Mouse (Mus musculus) E14TG2a.4 (cell line): ENCODE measurements around the gene Pdzd9.

Source experiments
- H3K27me3 ChIP-seq: 2 replicates; pipeline ENCODE4 v1.6.1; 2014; ENCODE audit warnings: low read length, control low read depth; ENCODE audit not compliant: insufficient read depth
- H3K36me3 ChIP-seq: 2 replicates; pipeline ENCODE4 v1.6.1; 2014; ENCODE audit warnings: low read length, control low read depth; ENCODE audit not compliant: insufficient read depth
- H3K4me1 ChIP-seq: replicated peaks from 2 replicates; pipeline ENCODE4 v1.6.1; 2014; ENCODE audit warnings: low read depth, low read length, control low read depth
- H3K4me3 ChIP-seq: replicated peaks from 2 replicates; pipeline ENCODE4 v1.5.1; 2014; ENCODE audit warnings: mild to moderate bottlenecking, low read length
- H3K9me3 ChIP-seq: 2 replicates; pipeline ENCODE4 v1.6.1; 2014; ENCODE audit warnings: low read length, control low read depth
- CTCF ChIP-seq: conservative IDR thresholded peaks from 2 replicates; pipeline ENCODE4 v1.5.1; 2014; ENCODE audit warnings: low read length
- NANOG ChIP-seq: IDR thresholded peaks from 2 replicates; pipeline ENCODE4 v1.6.1; 2014; ENCODE audit warnings: borderline replicate concordance, low read length, mixed read lengths
- POU5F1 ChIP-seq: IDR thresholded peaks from 2 replicates; pipeline ENCODE4 v1.6.1; 2014; ENCODE audit warnings: low read length, borderline replicate concordance

The Pdzd9 gene

GRCm38 (mm10) chr7:120632518-120632917 is 37.6 kb downstream of the Pdzd9 start:
- peaks cover 5% of the 10 kb centered on the region for H3K36me3 ChIP-seq
- H3K4me1 ChIP-seq = peaks cover 18% of the 10 kb centered on the region
- no peak for TF ChIP-seq POU5F1
- TF ChIP-seq NANOG = no peak
- no peak for TF ChIP-seq CTCF
- no peak overlapping the region for H3K4me3 ChIP-seq
- no peaks in the 10 kb centered on the region for H3K9me3 ChIP-seq
- H3K27me3 ChIP-seq = no peaks in the 10 kb centered on the region

- H3K4me3 ChIP-seq = no peak overlapping the region
- H3K9me3 ChIP-seq = no peaks in the 10 kb centered on the region
- no peaks in the 10 kb centered on the region for H3K36me3 ChIP-seq
- no peaks in the 10 kb centered on the region for H3K27me3 ChIP-seq
- no peak for TF ChIP-seq POU5F1
- peaks cover 3% of the 10 kb centered on the region; the same call in 1 of the 2 replicates for H3K4me1 ChIP-seq
Measured at GRCm38 (mm10) chr7:120620841-120621240, 49.3 kb downstream of the Pdzd9 start.

- peaks cover 3% of the 10 kb centered on the region; the same call in 1 of the 2 replicates for H3K4me1 ChIP-seq
- no peak overlapping the region for H3K4me3 ChIP-seq
- no peaks in the 10 kb centered on the region for H3K36me3 ChIP-seq
- TF ChIP-seq POU5F1 (no peak), CTCF (no peak), NANOG (no peak)
- H3K27me3 ChIP-seq = no peaks in the 10 kb centered on the region
- H3K9me3 ChIP-seq = no peaks in the 10 kb centered on the region
Measured at GRCm38 (mm10) chr7:120620075-120620771, 49.9 kb downstream of the Pdzd9 start.
